Comparison of ENCODE assay signal across 8 mouse cellular contexts in genomic region chr12:3959791-3960543, GRCm38 (mm10). TPM values are rescaled to one million over a fixed set of nuclear protein-coding genes. Genes with fewer than 3 reads are reported as not detected.
DNase-seq lines count a peak whose midpoint lies in the region; ATAC-seq and TF ChIP-seq lines count a peak whose summit lies in the region.

No protein-coding gene starts in this region.

- peak; percentile 97 for ATAC-seq in hindbrain, embryonic 13.5 days (ENCODE audit: low FRiP score)
- ATAC-seq in lung, postnatal 0 days = peak; percentile 98

- H3K9ac ChIP-seq in hindbrain, embryonic 13.5 days = peak overlapping the region; percentile 86
- peak overlapping the region; percentile 30; the same call in 1 of the 2 replicates for H3K9ac ChIP-seq in lung, postnatal 0 days (replicated peaks; ENCODE audit: low read depth)

- DNase-seq in Muller cell, postnatal 12 days (ENCODE audit: inconsistent ontology term) = peak; percentile 80
- peak; percentile 96 to 97 for DNase-seq in cerebellum, postnatal 10 days
- DNase-seq in frontal cortex, postnatal 25 days (ENCODE audit: low spot score in 2 of 2) = peak; percentile 66 to 76
- DNase-seq in layer of hippocampus, postnatal 14 days (ENCODE audit: low spot score in 2 of 2) = peak; percentile 82 to 88
- DNase-seq in lung, postnatal 0 days (ENCODE audit: low spot score) = peak; percentile 90
- DNase-seq in ovary, postnatal 10 days (ENCODE audit: low spot score) = peak; percentile 48
- peak; percentile 87 for DNase-seq in thymus, adult 2 months

- peak overlapping the region; percentile 54 for H3K4me3 ChIP-seq in hindbrain, embryonic 13.5 days
- peak overlapping the region; percentile 43 for H3K4me3 ChIP-seq in lung, postnatal 0 days (ENCODE audit: low read depth, low read length)
- peak overlapping the region; percentile 75 for H3K4me3 ChIP-seq in thymus, adult 2 months (ENCODE audit: control insufficient read depth, insufficient read depth, low read length)

- H3K9me3 ChIP-seq in hindbrain, embryonic 13.5 days = no peaks in the 10 kb centered on the region
- no peaks in the 10 kb centered on the region for H3K9me3 ChIP-seq in lung, postnatal 0 days (ENCODE audit: low read length)

- H3K36me3 ChIP-seq in hindbrain, embryonic 13.5 days = peaks cover 11% of the 10 kb centered on the region
- H3K36me3 ChIP-seq in lung, postnatal 0 days (ENCODE audit: insufficient read depth, low read length) = no peaks in the 10 kb centered on the region
- no peaks in the 10 kb centered on the region for H3K36me3 ChIP-seq in thymus, adult 2 months (ENCODE audit: control insufficient read depth, insufficient read depth, low read length)

- TF ChIP-seq EP300 in lung, postnatal 0 days (IDR thresholded peaks at IDR 0.05) = no peak

- no peak for TF ChIP-seq CTCF in lung, postnatal 0 days (IDR thresholded peaks at IDR 0.05)
- TF ChIP-seq CTCF in thymus, adult 2 months (IDR thresholded peaks at IDR 0.05; ENCODE audit: borderline replicate concordance, control insufficient read depth, extremely low read depth, insufficient read depth, low read length, poor library complexity) = no peak

- peak; percentile 76 for TF ChIP-seq POLR2A in thymus, adult 2 months (IDR thresholded peaks at IDR 0.05; ENCODE audit: control insufficient read depth, extremely low read depth, insufficient read depth, low read length, poor library complexity)

- WGBS in hindbrain, embryonic 13.5 days = 2% methylated on average over 53 of the region's 53 CpGs
- WGBS in lung, postnatal 0 days = 2% methylated on average over 53 of the region's 53 CpGs
- 5% methylated on average over 53 of the region's 53 CpGs for WGBS in thymus, adult 2 months

- peak overlapping the region; percentile 97 for H3K27ac ChIP-seq in hindbrain, embryonic 13.5 days
- H3K27ac ChIP-seq in lung, postnatal 0 days (ENCODE audit: low read length) = peak overlapping the region; percentile 65
- H3K27ac ChIP-seq in thymus, adult 2 months (ENCODE audit: control insufficient read depth, insufficient read depth, low read length) = no peak overlapping the region

- H3K4me1 ChIP-seq in hindbrain, embryonic 13.5 days (replicated peaks) = peaks cover 10% of the 10 kb centered on the region
- H3K4me1 ChIP-seq in lung, postnatal 0 days (ENCODE audit: insufficient read depth, low read depth, low read length) = no peaks in the 10 kb centered on the region
- H3K4me1 ChIP-seq in thymus, adult 2 months (replicated peaks; ENCODE audit: control insufficient read depth, insufficient read depth, low read length) = peaks cover 9% of the 10 kb centered on the region

- H3K27me3 ChIP-seq in hindbrain, embryonic 13.5 days = peaks cover 14% of the 10 kb centered on the region
- H3K27me3 ChIP-seq in lung, postnatal 0 days (replicated peaks; ENCODE audit: insufficient read depth, low read length) = 0 out of 2 replicates have a peak, but pooled peaks cover 2% of the 10 kb centered on the region
- H3K27me3 ChIP-seq in thymus, adult 2 months (ENCODE audit: control insufficient read depth, insufficient read depth, low read length) = no peaks in the 10 kb centered on the region

- H3K4me2 ChIP-seq in hindbrain, embryonic 13.5 days = peak overlapping the region; percentile 76
- H3K4me2 ChIP-seq in lung, postnatal 0 days (replicated peaks; ENCODE audit: low read depth, low read length) = peak overlapping the region; percentile 75

RNA-seq across cellular contexts. Expression of gene Pomc, which starts 5.2 kb away (rescaled TPM):
- polyA plus RNA-seq in hindbrain, embryonic 13.5 days (2015; fragmentation: Nextera tagmentation; extraction: Ambion mirVana) = 3.6 and 5.3 TPM in 2 replicates
- total RNA-seq in layer of hippocampus, postnatal 14 days (2021) = 1 to 10 TPM; 2.1 to 2.6 TPM
- polyA plus RNA-seq in lung, postnatal 0 days (2015; fragmentation: Nextera tagmentation; extraction: Ambion mirVana) = 1.1 TPM in 2 replicates
- polyA plus RNA-seq in thymus, adult 2 months (2012; rRNA removed) = 2.7 and 3.9 TPM in 2 replicates
